Mouse (Mus musculus) small intestine, adult 2 months (tissue): Measurements from ENCODE around the gene Zeb2.

Source experiments
- CTCF ChIP-seq: fragments of 200-500 bp; IDR thresholded peaks from 2 replicates; pipeline ENCODE4 v1.5.1; 2012; ENCODE audit warnings: low read depth, mild to moderate bottlenecking, control low read depth, inconsistent platforms, low read length, moderate library complexity, mixed read lengths; ENCODE audit not compliant: insufficient replicate concordance, insufficient read length; ENCODE audit errors: extremely low read depth
- POLR2A ChIP-seq: fragments of 200-500 bp; IDR thresholded peaks from 2 replicates; pipeline ENCODE4 v1.6.1; 2012; ENCODE audit warnings: low read depth, mild to moderate bottlenecking, control low read depth, inconsistent platforms, low read length, moderate library complexity

GRCm38 (mm10) chr2:45017186-45017800 is 99.9 kb downstream of the Zeb2 start:
- TF ChIP-seq CTCF (no peak), POLR2A (no peak)
